Mouse (Mus musculus) lung, adult 2 months (tissue): ENCODE results near the gene Usb1. TPM values are rescaled to one million over a fixed set of nuclear protein-coding genes. Genes with fewer than 3 reads are reported as not detected.
"Not testable (repeated sequence)": the region's sequence is repeated elsewhere in the genome, so short reads cannot be mapped to it uniquely, and the experiment has no call there.

ENCODE experiments used
- DNase-seq: peaks from one replicate; pipeline ENCODE4 v3.0.0; 2022
- H3K4me1 ChIP-seq: fragments of 200-500 bp; 2 replicates; pipeline ENCODE4 v1.6.1; 2011; ENCODE audit warnings: low read length; ENCODE audit not compliant: control insufficient read depth, insufficient read depth
- H3K4me3 ChIP-seq: fragments of 200-500 bp; replicated peaks from 2 replicates; pipeline ENCODE3; 2011; ENCODE audit warnings: low read depth, mild to moderate bottlenecking, control low read depth, low read length; ENCODE audit errors: extremely low read depth
- CTCF ChIP-seq: fragments of 200-500 bp; IDR thresholded peaks from 2 replicates; pipeline ENCODE4 v1.5.1; 2011; ENCODE audit warnings: mild to moderate bottlenecking, low read length, control low read depth; ENCODE audit not compliant: insufficient read depth
- POLR2A ChIP-seq: fragments of 200-500 bp; IDR thresholded peaks from 2 replicates; pipeline ENCODE4 v1.6.1; 2011; ENCODE audit warnings: low read depth, mild to moderate bottlenecking, control low read depth, low read length, borderline replicate concordance; ENCODE audit errors: extremely low read depth
- WGBS: fragments of 180-500 bp; shearing (Covaris S2); methylation state at CpG from one replicate; pipeline ENCODE4 v1.1.7; 2018; 5-methylcytosine and 5-hydroxymethylcytosine counted together
- polyA plus RNA-seq: library from polyadenylated mRNA; depleted of rRNA; stranded (reverse); fragments of >200 nt; gene quantifications from 2 replicates; pipeline ENCODE4 v1.2.3, GENCODE M21; 2012

Gene Usb1
- polyA plus RNA-seq, 1 experiment = 31.8 TPM

DNA sequence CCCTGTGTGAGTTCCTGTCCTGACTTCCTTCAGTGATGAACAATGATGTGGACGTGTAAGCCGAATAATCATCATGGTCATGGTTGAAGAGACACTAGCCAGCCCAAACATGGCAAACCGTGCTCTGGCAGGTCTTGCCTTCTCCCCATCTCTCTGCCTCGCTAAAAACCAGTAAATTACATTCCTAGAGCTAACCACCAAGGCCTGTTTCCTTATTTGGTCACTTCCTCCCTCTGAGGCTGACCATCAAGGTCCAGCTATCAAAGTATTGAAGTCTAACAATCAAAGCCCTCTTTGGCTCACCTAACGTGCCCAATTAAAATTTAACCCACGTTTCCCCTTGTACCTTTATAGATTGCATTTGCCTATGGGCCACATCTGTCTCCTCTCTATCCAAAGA lies 30.2 kb downstream of the Usb1 start:
- Histone ChIP-seq H3K4me1 (peaks cover 15% of the 10 kb centered on the region), H3K4me3 (no peak overlapping the region)
- no peak for TF ChIP-seq CTCF
- no peak for TF ChIP-seq POLR2A
- WGBS = 43% methylated on average over 6 of the region's 6 CpGs
- DNase-seq = no peak

DNA sequence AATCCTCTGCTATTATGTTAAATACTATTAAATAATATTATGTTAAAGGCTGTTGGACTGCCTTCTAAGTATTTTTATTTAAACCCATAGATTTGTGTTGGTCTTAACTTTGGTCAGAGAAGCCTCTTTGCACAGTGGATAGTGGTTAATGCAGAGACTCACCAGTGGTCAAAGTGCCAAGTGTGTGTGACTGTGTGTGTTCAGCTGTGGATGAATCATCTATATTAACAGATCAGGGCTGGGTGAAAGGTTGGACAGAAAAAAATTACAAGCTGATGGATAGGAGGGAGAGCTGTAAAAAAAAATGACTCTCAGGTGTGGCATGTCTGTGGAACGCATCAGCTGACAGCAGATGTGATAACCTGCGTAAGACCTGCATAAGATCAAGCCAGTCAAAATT lies 31.8 kb downstream of the Usb1 start:
- DNase-seq = no peak
- 93% methylated on average over 2 of the region's 2 CpGs for WGBS
- no peak overlapping the region for H3K4me3 ChIP-seq
- TF ChIP-seq CTCF (no peak), POLR2A (no peak)
- peaks cover 12% of the 10 kb centered on the region for H3K4me1 ChIP-seq

DNA sequence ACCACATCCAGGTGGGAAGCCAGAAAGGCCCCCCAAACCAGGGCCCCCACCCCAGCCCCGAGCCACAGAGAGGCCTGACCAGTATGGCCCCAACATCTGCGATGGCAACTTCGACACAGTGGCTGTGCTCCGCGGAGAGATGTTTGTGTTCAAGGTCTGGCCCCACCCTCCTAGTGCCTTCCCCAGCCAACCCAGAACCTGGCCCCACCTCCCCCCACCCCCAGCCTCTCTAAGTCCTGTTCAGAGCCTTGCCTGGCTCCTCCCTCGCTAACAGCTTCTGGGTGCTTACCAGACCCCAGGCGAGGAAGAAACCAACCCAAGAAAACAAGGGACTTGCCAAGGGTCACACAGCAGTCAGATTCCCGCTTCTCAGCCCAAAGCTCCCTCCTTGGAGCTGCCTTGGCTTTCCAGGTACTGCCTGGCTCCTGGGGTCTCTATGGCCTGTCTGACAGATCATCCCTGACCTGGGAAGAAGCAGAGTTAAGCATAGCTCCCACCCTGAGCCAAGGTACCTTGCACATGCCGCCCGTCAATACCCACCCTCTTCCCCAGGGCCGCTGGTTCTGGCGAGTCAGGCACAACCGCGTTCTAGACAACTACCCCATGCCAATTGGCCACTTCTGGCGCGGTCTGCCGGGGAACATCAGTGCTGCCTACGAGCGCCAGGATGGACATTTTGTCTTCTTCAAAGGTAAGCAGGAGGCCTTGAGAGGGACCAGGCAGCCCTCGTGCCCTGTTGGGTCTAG lies 37.7 kb downstream of the Usb1 start:
- WGBS = 59% methylated on average over 20 of the region's 20 CpGs
- DNase-seq = no peak
- Histone ChIP-seq H3K4me1 (peaks cover 10% of the 10 kb centered on the region; the same call in 1 of the 2 replicates), H3K4me3 (no peak overlapping the region)
- no peak for TF ChIP-seq POLR2A
- no peak for TF ChIP-seq CTCF

DNA sequence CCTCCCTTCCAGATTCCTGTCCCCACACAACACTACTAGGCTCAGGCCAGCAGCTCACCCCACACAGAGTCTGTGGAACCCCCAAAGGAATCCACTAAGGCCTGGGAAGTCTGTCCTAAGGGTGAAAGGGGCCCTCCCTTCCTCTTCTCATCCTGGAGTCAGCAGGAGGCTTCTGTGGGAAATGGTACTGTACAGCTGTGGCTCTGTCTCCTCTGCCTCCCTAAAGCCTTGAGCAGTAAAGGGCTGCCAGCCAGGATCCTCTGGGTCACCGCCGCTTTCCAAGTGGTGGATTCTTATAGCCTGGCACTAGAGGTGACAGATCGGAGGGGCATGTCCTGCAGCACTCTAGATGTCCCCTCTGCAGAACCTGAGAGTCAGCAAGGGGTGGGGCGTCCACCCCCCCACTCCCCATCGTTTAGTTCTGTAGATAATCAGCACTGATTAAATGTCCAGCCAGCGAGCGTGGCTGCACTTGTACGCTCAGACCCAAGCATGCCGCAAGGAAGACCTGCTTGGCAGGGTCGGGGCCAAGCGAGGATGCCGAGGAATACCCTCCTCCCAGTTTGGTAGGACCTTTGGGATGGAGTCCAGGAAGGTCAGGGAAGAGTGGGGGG lies 41.4 kb downstream of the Usb1 start:
- no peak for TF ChIP-seq CTCF
- no peak for TF ChIP-seq POLR2A
- no peak for DNase-seq
- Histone ChIP-seq H3K4me1 (peaks cover 20% of the 10 kb centered on the region), H3K4me3 (no peak overlapping the region)
- WGBS = 51% methylated on average over 12 of the region's 12 CpGs

DNA sequence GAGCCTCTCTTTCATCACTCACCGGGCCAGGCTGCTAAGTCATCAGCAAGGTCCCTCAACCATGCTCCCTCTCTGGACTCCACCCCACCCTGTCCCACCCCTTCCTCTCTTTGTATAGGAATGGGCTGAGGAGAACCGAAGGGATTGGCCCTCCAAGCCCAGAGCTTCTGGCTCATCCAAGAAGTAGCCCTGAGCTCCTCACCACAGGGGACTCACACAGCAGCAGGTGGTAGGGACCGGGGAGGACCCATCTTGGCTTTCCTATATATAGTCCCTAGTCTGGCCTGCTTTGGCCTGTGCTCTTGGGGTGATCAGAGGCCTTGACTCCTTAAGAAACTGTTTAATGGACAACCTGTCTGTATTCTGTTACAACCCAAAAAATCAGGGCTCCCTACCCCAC lies 42.3 kb downstream of the Usb1 start:
- 55% methylated on average over 3 of the region's 3 CpGs for WGBS
- DNase-seq = no peak
- TF ChIP-seq POLR2A (no peak), CTCF (no peak)
- H3K4me3 ChIP-seq = no peak overlapping the region
- peaks cover 20% of the 10 kb centered on the region for H3K4me1 ChIP-seq

DNA sequence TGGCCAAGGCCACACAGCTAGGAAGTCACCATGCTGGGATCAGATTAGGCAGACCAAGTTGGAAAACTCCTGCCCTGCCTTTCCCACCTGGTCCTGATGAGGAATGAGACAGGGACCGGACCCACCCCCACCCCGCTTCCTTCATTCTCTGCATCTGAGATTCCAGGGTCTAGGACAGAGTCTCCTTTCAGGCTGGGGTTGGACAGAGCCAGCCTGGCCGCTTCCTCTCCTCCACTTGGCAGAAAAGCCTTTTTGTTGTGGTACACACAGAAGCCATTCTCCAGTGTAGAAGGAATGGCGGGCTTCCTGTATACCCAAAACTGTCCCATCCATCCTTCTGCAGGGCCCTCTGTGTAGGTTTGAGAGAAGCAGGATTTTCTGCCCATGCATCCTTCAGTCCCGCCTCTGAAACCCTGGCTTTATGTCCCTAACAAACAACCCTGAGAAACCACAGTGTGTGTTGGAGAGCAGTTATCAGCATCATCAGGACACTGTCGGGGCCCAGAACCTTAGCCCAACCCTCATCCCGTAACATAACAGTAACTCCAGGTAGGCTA lies 43.4 kb downstream of the Usb1 start:
- Histone ChIP-seq H3K4me3 (no peak overlapping the region), H3K4me1 (peaks cover 17% of the 10 kb centered on the region)
- no peak for DNase-seq
- WGBS = 76% methylated on average over 7 of the region's 7 CpGs
- no peak for TF ChIP-seq POLR2A
- no peak for TF ChIP-seq CTCF

DNA sequence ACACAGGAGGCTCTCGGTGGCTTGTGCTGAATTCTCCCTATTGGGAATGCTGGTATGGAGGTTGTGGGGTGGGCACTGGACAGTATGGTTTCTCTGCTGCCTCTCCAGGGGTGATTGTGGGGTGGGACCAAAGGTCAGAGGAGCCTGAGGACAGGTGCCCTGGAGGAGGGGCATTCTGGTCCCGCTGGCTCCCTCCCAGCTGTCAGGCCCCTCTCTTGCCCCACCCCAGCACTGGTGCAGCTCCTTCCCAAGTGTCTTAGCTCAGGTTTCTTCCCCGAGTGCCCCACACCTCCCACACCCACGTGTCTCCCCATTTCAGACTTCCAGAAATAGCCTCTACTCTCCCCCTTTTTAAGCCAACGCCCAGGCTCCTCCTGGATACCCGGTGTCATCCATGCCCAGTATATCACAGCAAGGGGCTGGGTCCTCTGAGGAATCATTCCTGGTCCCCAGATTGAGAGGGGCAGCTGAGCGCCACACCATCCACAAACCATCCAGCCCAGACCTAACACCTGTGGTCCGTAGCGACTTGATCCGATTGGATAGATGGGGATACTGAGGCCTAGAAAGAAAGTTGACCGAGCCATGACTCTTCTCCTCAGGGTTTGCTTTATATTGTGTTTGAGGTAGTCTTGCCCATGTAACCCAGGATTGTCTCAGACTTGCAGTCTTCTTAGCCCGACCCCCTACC lies 44.4 kb downstream of the Usb1 start:
- Histone ChIP-seq H3K4me3 (no peak overlapping the region), H3K4me1 (peaks cover 17% of the 10 kb centered on the region)
- TF ChIP-seq POLR2A (no peak), CTCF (no peak)
- WGBS = 73% methylated on average over 12 of the region's 12 CpGs
- DNase-seq = no peak

DNA sequence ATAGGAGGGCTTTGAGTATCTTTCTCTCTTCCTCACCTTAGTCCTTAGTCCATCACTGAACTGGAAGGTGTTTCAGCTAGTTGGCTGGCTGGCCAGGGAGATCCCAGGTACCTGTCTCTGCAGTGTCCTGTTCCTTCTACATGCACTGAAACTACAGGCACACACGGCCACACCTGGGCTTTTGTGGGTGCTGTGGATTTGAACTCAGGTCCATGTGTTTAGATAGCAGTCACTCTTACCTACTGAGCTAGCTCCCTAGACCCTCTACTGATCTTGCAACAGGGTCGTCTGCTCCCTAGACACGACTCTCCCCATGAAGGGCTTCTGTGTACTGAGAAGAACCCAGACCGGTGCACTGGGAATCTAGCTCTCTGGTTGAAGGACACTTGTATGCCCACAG lies 45.0 kb downstream of the Usb1 start:
- WGBS = 60% methylated on average over 4 of the region's 4 CpGs
- TF ChIP-seq POLR2A (no peak), CTCF (no peak)
- Histone ChIP-seq H3K4me3 (no peak overlapping the region), H3K4me1 (peaks cover 17% of the 10 kb centered on the region)
- DNase-seq = no peak

DNA sequence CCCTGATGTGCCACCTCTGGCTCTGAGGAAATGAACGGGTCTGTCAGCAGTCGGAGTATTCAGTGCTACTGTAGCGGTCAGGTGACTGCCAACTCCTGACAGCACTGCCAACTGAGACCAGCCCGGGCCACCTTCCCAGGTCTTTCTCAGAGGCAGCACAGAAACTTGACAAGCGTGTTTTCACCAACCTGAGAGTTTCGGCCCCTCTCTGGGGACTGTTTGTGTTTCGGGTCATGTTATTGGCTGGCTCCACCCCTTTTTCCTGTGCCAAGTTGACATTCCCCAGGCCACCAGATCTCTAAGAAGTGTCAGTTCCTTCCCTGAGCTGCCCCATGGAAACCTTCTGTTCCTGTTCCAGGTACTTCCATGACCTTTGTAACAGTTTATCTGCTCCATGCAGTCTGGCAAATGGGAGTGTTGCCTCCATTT lies 45.8 kb downstream of the Usb1 start:
- no peak for TF ChIP-seq CTCF
- TF ChIP-seq POLR2A = peak; percentile 67; the same call in 1 of the 2 replicates
- Histone ChIP-seq H3K4me1 (peaks cover 17% of the 10 kb centered on the region), H3K4me3 (no peak overlapping the region)
- peak; percentile 72 for DNase-seq
- WGBS = 18% methylated on average over 7 of the region's 7 CpGs

DNA sequence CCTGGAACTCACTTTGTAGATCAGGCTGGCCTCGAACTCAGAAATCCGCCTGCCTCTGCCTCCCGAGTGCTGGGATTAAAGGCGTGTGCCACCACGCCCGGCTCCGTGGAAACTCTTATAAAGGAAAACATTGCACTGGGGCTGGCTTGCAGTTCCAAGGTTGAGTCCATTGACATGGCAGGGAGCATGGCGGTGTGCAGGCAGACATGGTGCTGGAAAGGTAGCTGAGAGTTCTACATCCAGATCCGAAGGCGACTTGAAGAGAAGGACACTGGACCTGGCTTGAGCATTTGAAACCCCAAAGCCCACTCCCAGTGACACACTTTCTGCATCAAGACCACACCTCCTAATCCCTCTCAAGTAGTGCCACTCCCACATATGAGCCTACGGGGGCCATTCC lies 46.8 kb downstream of the Usb1 start:
- DNase-seq, H3K4me3 ChIP-seq: not testable (repeated sequence)
- peaks cover 12% of the 10 kb centered on the region for H3K4me1 ChIP-seq
- WGBS = 95% methylated on average over 11 of the region's 11 CpGs
